Mouse (Mus musculus) embryonic facial prominence, embryonic 14.5 days (tissue): ENCODE measurements around the gene Otulin. TPM values are rescaled to one million over a fixed set of nuclear protein-coding genes. Genes with fewer than 3 reads are reported as not detected.

Experiments used
- ATAC-seq: fragments of 200-750 bp; cut with Nextera tagmentation; 2 replicates; pipeline ENCODE4 v1.8.0; 2017; ENCODE audit warnings: low read depth, moderate number of reproducible peaks, moderate TSS enrichment
- DNase-seq: peaks from one replicate; pipeline ENCODE4 v3.0.0-alpha.2; 2015; ENCODE audit warnings: low spot score
- H3K27ac ChIP-seq: fragments of 300-500 bp; sonication (generic); replicated peaks from 2 replicates; pipeline ENCODE4 v1.5.1; 2014; ENCODE audit warnings: low read depth, mild to moderate bottlenecking, low read length, moderate library complexity
- H3K27me3 ChIP-seq: fragments of 300-500 bp; sonication (generic); replicated peaks from 2 replicates; pipeline ENCODE4 v1.6.1; 2014; ENCODE audit warnings: low read length; ENCODE audit not compliant: control insufficient read depth, insufficient read depth
- H3K36me3 ChIP-seq: fragments of 300-500 bp; sonication (generic); 2 replicates; pipeline ENCODE4 v1.6.1; 2014; ENCODE audit warnings: low read length, mixed read lengths; ENCODE audit not compliant: control insufficient read depth, insufficient read depth
- H3K4me1 ChIP-seq: fragments of 300-500 bp; sonication (generic); 2 replicates; pipeline ENCODE4 v1.6.1; 2014; ENCODE audit warnings: antibody characterized with exemption, low read length; ENCODE audit not compliant: control insufficient read depth, insufficient read depth
- H3K4me2 ChIP-seq: fragments of 300-500 bp; sonication (generic); 2 replicates; pipeline ENCODE4 v1.6.1; 2014; ENCODE audit warnings: low read depth, mild to moderate bottlenecking, low read length, moderate library complexity, mixed read lengths
- H3K4me3 ChIP-seq: fragments of 300-500 bp; sonication (generic); 2 replicates; pipeline ENCODE4 v1.5.1; 2014; ENCODE audit warnings: low read depth, mild to moderate bottlenecking, low read length
- H3K9ac ChIP-seq: fragments of 300-500 bp; sonication (generic); 2 replicates; pipeline ENCODE4 v1.6.1; 2014; ENCODE audit warnings: low read depth, mild to moderate bottlenecking, low read length, moderate library complexity, mixed read lengths
- H3K9me3 ChIP-seq: fragments of 300-500 bp; sonication (generic); 2 replicates; pipeline ENCODE4 v1.6.1; 2016; ENCODE audit warnings: low read length; ENCODE audit not compliant: control insufficient read depth
- WGBS: fragments of 180-500 bp; shearing (Covaris S2); extraction: QIAGEN DNeasy Blood & Tissue Kit; methylation state at CpG from one replicate; pipeline ENCODE4 v1.1.7; 2014; 5-methylcytosine and 5-hydroxymethylcytosine counted together
- polyA plus RNA-seq: library from polyadenylated mRNA; unstranded; fragments of >200 nt; fragmentation: Nextera tagmentation; extraction: Ambion mirVana; gene quantifications from 2 replicates; pipeline ENCODE4 v1.2.1, GENCODE M21; 2014

Otulin gene
- polyA plus RNA-seq, 1 experiment from 2014 or later = 39.7 TPM

- Histone ChIP-seq H3K4me2 (no peak overlapping the region), H3K4me3 (no peak overlapping the region), H3K9ac (no peak overlapping the region), H3K4me1 (no peaks in the 10 kb centered on the region), H3K27ac (no peak overlapping the region), H3K27me3 (no peaks in the 10 kb centered on the region), H3K36me3 (no peaks in the 10 kb centered on the region), H3K9me3 (no peaks in the 10 kb centered on the region)
- 92% methylated on average over 10 of the region's 10 CpGs for WGBS
- no peak for DNase-seq
- ATAC-seq = no peak; the same call in 1 of the 2 replicates
Observed at GRCm38 (mm10) chr15:27671612-27672245, 41.2 kb upstream of the Otulin start.

- Histone ChIP-seq H3K27ac (no peak overlapping the region), H3K9ac (no peak overlapping the region), H3K4me1 (no peaks in the 10 kb centered on the region), H3K27me3 (no peaks in the 10 kb centered on the region), H3K9me3 (no peaks in the 10 kb centered on the region), H3K4me3 (no peak overlapping the region), H3K4me2 (no peak overlapping the region), H3K36me3 (no peaks in the 10 kb centered on the region)
- ATAC-seq (no peak), DNase-seq (no peak)
- 89% methylated on average over 8 of the region's 8 CpGs for WGBS
Observed at GRCm38 (mm10) chr15:27670708-27671107, 40.2 kb upstream of the Otulin start.

GRCm38 (mm10) chr15:27669931-27670411 is 39.5 kb upstream of the Otulin start:
- Histone ChIP-seq H3K9me3 (no peaks in the 10 kb centered on the region), H3K27me3 (no peaks in the 10 kb centered on the region), H3K27ac (no peak overlapping the region), H3K9ac (no peak overlapping the region), H3K4me3 (no peak overlapping the region), H3K36me3 (no peaks in the 10 kb centered on the region), H3K4me1 (no peaks in the 10 kb centered on the region), H3K4me2 (no peak overlapping the region)
- ATAC-seq = no peak
- no peak for DNase-seq
- WGBS = 77% methylated on average over 12 of the region's 12 CpGs

- H3K4me1 ChIP-seq = no peaks in the 10 kb centered on the region
- H3K9me3 ChIP-seq = no peaks in the 10 kb centered on the region
- no peak overlapping the region for H3K4me2 ChIP-seq
- H3K4me3 ChIP-seq = no peak overlapping the region
- H3K27ac ChIP-seq = no peak overlapping the region
- WGBS = 61% methylated on average over 3 of the region's 4 CpGs
- H3K27me3 ChIP-seq = no peaks in the 10 kb centered on the region
- DNase-seq (no peak), ATAC-seq (peak; percentile 13; the same call in 1 of the 2 replicates)
- no peaks in the 10 kb centered on the region for H3K36me3 ChIP-seq
- H3K9ac ChIP-seq = no peak overlapping the region
Observed at GRCm38 (mm10) chr15:27669276-27669675, 38.8 kb upstream of the Otulin start.

GRCm38 (mm10) chr15:27668557-27668956 is 38.1 kb upstream of the Otulin start:
- Histone ChIP-seq H3K9ac (no peak overlapping the region), H3K4me2 (no peak overlapping the region), H3K4me1 (no peaks in the 10 kb centered on the region), H3K9me3 (no peaks in the 10 kb centered on the region), H3K27me3 (no peaks in the 10 kb centered on the region), H3K4me3 (no peak overlapping the region), H3K27ac (no peak overlapping the region), H3K36me3 (peaks cover 5% of the 10 kb centered on the region; the same call in 1 of the 2 replicates)
- 90% methylated on average over 7 of the region's 7 CpGs for WGBS
- DNase-seq (no peak), ATAC-seq (no peak)

GRCm38 (mm10) chr15:27668001-27668461 is 37.5 kb upstream of the Otulin start:
- Histone ChIP-seq H3K4me1 (no peaks in the 10 kb centered on the region), H3K9ac (no peak overlapping the region), H3K36me3 (peaks cover 8% of the 10 kb centered on the region; the same call in 1 of the 2 replicates), H3K27ac (no peak overlapping the region), H3K4me2 (no peak overlapping the region), H3K27me3 (no peaks in the 10 kb centered on the region), H3K4me3 (no peak overlapping the region), H3K9me3 (no peaks in the 10 kb centered on the region)
- ATAC-seq = no peak
- WGBS = 86% methylated on average over 9 of the region's 9 CpGs
- no peak for DNase-seq

- Histone ChIP-seq H3K27me3 (no peaks in the 10 kb centered on the region), H3K4me2 (no peak overlapping the region), H3K9me3 (no peaks in the 10 kb centered on the region), H3K4me3 (no peak overlapping the region), H3K9ac (no peak overlapping the region), H3K4me1 (no peaks in the 10 kb centered on the region), H3K27ac (no peak overlapping the region), H3K36me3 (peaks cover 8% of the 10 kb centered on the region; the same call in 1 of the 2 replicates)
- DNase-seq (no peak), ATAC-seq (no peak)
- WGBS = 69% methylated on average over 9 of the region's 9 CpGs
Observed at GRCm38 (mm10) chr15:27666911-27667539, 36.5 kb upstream of the Otulin start.

GRCm38 (mm10) chr15:27665392-27665911 is 35.0 kb upstream of the Otulin start:
- Histone ChIP-seq H3K27ac (no peak overlapping the region), H3K27me3 (no peaks in the 10 kb centered on the region), H3K36me3 (peaks cover 8% of the 10 kb centered on the region; the same call in 1 of the 2 replicates), H3K4me1 (no peaks in the 10 kb centered on the region), H3K9ac (no peak overlapping the region), H3K4me3 (no peak overlapping the region), H3K4me2 (peak overlapping the region; percentile 37; the same call in 1 of the 2 replicates), H3K9me3 (no peaks in the 10 kb centered on the region)
- 47% methylated on average over 21 of the region's 21 CpGs for WGBS
- DNase-seq = peak; percentile 24
- peak; percentile 62; the same call in 1 of the 2 replicates for ATAC-seq
